Mouse (Mus musculus): ENCODE data around the gene Coro1a.
"Not testable (repeated sequence)": the region's sequence is repeated elsewhere in the genome, so short reads cannot be mapped to it uniquely, and the experiment has no call there.

Coro1a gene

GRCm38 (mm10) chr7:126704121-126704980, 3.2 kb downstream of the Coro1a start:
- peak; percentile 85 for DNase-seq

DNA sequence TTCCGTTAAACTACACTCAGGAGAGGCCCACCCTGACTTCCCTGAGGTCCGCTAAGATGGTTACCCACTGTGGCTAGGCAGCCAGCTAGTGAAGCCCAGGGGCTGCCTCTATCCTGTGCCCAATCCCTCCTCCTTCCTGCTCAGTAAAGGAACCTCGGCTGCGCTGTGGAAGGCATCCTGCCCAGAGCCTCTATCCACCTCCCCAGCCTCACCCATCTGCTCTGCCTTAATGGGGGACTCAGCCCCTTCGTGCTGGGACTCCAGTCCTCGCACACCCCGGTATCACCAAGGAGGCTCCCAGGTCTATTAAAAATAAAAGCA, 3.9 kb downstream of the Coro1a start:
- DNase-seq: no peak

- DNase-seq: no peak
Measured at GRCm38 (mm10) chr7:126702861-126703756, 4.5 kb downstream of the Coro1a start.

- DNase-seq: no peak
Measured at GRCm38 (mm10) chr7:126702358-126702757, 5.2 kb downstream of the Coro1a start.

DNA sequence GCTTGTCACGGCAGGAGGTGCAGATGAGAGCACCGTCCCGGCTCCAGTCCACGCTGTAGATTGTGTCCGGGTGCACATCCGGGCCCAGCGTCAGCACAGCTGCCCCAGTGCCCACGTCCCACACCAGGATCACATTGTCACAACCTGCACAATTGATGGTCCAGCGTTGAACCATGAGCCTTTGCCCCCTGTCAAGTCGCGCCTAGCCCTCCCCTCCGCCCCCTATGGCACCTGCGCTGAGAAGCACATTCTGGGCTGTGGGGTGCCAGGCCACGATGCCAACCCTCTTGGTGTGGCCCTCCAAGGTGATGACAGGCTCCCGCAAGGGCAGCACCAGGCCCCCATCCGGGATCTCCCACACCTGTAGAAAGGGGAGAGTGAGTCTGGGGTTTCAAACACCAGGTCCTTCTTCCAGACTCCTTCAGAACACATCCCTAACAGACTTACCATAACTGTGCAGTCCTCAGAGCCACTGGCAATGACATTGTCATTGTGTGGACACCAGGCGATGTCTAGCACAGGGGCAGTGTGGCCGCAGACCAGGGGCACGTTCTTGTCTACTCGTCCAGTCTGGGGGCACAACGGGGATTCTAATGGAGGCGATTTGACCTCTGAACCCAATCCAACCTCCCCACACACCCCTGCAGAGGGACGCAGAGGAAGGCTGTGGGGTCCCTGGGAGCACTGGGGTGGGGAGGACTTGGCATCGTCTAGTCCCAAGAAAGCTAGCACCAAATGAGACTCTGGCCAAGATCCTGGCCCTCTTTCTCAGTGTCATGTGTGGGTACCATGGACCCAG, 5.8 kb downstream of the Coro1a start:
- no peak for DNase-seq

GRCm38 (mm10) chr7:126701070-126701469, 6.5 kb downstream of the Coro1a start:
- peak; percentile 93 for DNase-seq

DNA sequence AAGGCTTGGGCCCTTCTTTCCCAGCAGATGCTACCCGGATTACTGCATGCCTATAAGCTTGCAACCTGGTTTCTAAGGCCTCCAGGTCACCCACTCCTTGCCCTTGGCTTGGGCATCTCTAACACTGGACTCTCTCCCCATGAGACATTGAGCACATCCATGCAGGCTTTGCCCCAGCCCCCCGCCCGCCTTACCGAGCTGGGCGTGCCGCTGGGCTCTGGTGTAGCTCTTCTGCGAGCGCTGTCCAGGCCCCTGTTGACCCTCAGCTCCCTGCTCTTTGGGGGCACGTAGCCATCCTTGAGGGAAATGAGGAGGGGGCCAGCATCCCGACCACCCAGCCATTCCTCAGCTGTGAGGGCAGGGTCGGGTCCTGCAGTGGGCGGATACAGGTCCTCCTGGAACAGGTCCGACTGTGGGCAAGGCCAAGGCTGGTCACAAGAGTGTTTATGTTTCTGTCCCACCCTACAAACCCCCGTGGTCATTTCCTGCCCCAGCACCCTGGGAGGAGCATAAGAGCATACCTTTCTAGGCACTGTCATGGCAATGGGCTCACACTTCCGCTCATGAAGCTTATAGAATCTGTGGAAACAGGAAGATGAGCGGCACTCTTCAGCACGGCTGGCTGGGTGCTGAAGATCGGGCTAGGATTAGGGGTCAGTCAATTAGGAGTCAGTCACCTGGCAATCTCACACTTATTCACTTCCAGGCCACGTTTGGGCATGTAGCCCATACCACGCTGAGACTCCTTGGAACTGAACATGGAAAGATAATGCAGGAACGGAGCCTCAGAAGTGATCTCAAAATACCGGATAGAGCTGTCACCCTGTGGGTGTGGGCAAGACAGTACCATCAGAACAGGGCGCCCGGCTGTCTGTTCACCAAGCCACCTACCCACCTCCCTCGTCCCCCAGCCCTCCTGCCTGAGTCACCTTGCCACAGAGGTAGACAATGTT, 7.2 kb downstream of the Coro1a start:
- no peak for DNase-seq

DNA sequence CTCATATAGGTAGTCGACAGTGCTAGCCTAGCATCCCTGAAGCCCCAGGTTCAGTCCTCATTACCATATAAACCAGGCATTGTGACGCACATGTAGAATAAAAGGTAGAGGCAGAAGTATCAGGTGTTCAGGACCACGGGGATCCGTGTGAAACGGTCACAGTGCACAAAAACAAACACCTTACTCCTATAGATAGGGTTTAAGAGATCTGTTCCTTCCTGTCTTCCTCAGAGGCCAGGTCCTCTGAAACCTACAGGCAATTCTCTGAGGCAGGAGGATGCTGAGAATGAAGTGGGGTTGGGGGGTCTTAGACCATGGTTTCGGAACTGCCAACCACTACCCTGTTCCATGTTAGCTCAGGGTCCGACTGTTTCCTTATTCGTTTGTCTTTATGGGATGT, 9.7 kb downstream of the Coro1a start:
- no peak for DNase-seq

DNA sequence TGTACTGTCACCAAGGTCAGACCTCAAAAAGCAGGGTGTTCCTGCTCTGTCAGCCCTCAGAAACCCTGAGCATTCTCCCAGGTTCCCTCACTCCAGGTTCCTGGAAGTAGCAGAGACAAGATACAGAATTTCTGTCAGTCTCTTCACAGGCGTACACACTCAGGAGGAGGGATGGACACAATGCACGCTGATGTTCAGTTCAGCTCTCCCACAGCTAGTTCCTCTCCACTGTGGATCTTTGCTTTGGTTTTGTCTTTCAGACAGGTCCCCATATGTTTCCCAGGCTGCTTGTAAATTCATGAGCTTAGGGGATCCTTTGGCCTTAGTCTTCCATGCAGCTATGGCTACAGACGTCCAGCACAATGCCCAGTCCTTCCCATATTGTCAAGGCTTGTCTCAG, 10.7 kb downstream of the Coro1a start:
- DNase-seq: no peak

- DNase-seq: no peak
Measured at GRCm38 (mm10) chr7:126696303-126696702, 11.3 kb downstream of the Coro1a start.

DNA sequence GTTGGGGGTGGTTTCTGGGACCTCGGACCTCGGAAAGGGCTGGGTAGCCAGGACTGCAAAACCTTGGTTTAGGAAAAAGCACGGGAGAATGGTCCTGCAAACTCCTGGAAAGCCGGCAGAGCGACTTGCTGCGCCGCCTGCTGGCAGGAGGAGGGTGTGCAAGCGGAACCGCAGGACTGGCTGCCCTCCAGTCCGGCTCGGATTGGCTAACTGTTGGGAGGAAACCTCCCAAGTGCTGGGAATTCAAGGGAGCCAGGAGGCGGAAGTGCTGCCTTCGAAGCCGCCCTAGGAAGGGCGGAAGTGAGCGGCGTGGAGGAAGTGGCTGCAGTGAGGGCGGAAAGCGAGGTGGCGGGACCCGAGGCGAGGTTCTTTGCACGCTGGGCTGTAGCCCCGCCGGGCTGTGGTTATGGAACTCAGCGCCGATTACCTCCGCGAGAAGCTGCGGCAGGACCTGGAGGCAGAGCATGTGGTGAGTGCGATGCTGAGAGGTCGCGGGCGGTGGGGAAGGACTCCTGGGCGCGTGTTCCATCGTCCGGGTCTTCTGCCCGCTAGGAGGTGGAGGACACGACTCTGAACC, 11.9 kb downstream of the Coro1a start, which contains the start of gene Slx1b:
Gene Slx1b, minus strand, starts transcription at position 154 of the 577 bp plus-strand sequence.
- DNase-seq: peak; percentile 97

DNA sequence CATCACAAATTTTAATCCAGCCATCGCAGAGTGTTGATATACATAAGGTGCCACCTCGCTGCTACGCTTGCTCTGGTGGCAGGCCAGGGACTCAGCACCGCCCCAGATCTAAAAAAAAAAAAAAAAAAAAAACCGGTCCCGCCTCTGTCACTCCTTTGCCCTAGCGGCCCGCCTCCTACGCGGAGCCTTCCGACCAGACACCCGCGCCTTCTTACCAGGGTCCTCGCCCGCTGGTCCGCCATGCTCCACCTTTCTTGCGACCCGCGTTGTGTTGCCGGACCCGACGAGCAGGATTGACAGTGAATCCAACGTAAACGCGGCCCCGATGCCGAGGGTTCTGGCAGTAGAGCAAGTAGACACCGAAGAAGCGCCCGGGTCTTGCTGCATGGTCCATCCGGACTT, 12.4 kb downstream of the Coro1a start, which contains the start of gene Bola2:
Gene Bola2, plus strand, starts transcription at position 192 of the 402 bp plus-strand sequence.
- DNase-seq: peak; percentile 76

GRCm38 (mm10) chr7:126694441-126695051, 13.0 kb downstream of the Coro1a start:
- peak; percentile 1 for DNase-seq

DNA sequence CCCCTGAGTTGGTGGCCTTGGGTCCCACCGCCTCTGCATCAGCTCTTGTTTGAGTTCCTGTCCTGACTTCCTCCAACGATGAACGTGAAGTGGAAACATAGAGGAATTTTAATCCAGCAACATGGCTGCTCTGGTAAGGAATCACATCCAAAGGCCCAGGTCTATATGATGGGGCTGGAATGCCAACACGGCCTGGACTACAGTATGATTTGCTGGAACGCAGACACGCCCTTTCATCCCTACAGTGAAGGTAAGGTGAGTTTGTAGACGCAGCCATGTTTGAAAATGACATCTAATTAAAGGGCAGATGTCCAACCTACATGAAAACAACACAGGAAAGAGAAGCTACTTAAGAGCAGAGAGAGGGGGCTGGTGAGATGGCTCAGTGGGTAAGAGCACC, 13.8 kb downstream of the Coro1a start:
- no peak for DNase-seq

- peak; percentile 94 for DNase-seq
Measured at GRCm38 (mm10) chr7:126693256-126693655, 14.3 kb downstream of the Coro1a start.

- no peak for DNase-seq
Measured at GRCm38 (mm10) chr7:126692426-126692825, 15.2 kb downstream of the Coro1a start.

DNA sequence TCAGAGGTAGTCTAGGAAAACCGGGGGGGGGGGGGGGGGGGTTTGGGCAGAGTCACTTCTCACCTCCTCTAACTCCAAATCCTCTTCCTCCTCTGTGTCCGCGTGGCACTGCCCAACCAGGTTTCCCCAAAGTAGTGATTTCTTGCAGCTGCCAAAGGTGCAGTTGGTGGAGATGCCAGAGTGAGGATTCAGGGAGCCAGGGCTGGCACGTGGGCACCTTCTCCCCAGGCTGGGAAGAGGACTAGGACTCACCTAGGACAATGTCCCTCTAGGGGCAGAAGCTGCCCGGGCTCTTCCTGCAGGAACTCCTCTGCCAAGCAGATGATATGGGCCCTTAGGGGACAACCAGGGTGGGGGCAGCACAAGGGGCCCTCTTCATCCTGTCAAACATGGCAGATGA, 15.9 kb downstream of the Coro1a start:
- no peak for DNase-seq

DNA sequence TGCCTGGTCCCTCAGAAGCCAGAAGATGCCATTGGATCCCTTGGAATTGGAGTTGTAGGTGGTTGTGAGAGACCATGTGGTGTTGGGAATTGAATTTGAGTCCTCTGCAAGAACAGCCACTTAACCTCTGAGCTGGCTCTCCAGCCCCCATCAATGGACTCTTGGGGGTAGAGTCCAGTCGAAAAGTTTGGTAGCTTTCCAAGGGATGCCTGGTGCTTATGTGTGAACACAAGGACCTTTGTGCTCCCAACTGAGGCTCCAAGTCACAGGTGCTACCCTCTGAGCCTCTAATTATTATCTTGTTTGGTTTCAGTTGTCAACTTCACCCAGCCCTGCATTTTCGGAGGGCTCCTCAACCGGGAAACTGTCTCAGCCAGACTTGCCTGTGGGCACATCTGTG, 16.9 kb downstream of the Coro1a start:
- no peak for DNase-seq

GRCm38 (mm10) chr7:126689021-126689420, 18.6 kb downstream of the Coro1a start:
- DNase-seq: no peak

GRCm38 (mm10) chr7:126688156-126688555, 19.4 kb downstream of the Coro1a start:
- DNase-seq: not testable (repeated sequence)

GRCm38 (mm10) chr7:126681221-126681620, 26.4 kb downstream of the Coro1a start:
- DNase-seq: no peak

All from lung, postnatal 10 days (tissue).